Mouse (Mus musculus): ENCODE results near the gene Slc13a4. TPM values are rescaled to one million over a fixed set of nuclear protein-coding genes. Genes with fewer than 3 reads are reported as not detected.

Gene Slc13a4
- polyA plus RNA-seq, 1 experiment from 2014 or later, result 0.36 TPM

DNA sequence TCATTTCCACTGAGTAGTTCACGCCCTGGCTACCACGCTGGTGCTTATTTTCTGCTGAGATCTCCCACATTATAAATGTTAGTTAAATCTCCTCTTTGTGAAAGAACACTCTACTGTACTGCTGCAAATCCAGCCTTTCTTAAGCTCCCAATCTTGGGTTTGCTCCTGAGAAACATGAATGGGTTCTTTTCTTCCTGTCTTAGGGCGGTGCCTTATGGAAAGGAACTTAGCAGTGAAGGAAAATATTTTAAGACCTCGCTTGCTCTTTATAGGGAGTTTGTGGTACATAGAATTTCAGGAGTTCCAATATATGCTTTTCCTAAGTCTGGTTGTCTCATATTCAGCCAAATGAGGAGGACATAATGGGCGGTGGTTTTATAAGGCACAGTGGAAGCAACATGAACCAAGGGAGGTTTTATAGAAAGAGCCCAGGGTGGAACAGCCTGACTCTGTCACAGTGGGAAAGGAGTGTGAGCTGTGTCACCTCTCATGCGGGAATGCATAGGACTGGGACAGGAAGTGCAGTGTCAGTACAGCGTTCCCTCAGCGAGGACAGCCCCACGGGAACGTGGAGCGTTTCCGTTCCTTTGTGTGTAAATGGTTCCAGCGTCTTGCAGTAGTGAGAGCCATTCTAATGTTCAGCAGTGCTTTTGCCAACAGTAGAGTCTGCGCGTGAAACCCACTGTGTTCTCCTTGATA is 42.2 kb downstream of the Slc13a4 start:
- Histone ChIP-seq H3K9me3 (replicated peaks; ENCODE audit: control insufficient read depth, low read length) (no peaks in the 10 kb centered on the region), H3K27me3 (ENCODE audit: control insufficient read depth, insufficient read depth, low read length) (no peaks in the 10 kb centered on the region), H3K9ac (replicated peaks; ENCODE audit: low read length) (no peak overlapping the region), H3K36me3 (replicated peaks; ENCODE audit: control insufficient read depth, insufficient read depth, low read depth, low read length) (peaks cover 3% of the 10 kb centered on the region), H3K4me1 (ENCODE audit: control insufficient read depth, insufficient read depth, low read length) (no peaks in the 10 kb centered on the region), H3K27ac (replicated peaks; ENCODE audit: low read depth, low read length) (no peak overlapping the region), H3K4me2 (ENCODE audit: low read depth, low read length) (no peak overlapping the region), H3K4me3 (ENCODE audit: low read depth, low read length) (no peak overlapping the region)
- DNase-seq (ENCODE audit: low spot score), result no peak
- 86% methylated on average over 15 of the region's 15 CpGs for WGBS
- no peak for ATAC-seq (replicated peaks; ENCODE audit: insufficient number of reproducible peaks, low FRiP score, low TSS enrichment, low read depth)

DNA sequence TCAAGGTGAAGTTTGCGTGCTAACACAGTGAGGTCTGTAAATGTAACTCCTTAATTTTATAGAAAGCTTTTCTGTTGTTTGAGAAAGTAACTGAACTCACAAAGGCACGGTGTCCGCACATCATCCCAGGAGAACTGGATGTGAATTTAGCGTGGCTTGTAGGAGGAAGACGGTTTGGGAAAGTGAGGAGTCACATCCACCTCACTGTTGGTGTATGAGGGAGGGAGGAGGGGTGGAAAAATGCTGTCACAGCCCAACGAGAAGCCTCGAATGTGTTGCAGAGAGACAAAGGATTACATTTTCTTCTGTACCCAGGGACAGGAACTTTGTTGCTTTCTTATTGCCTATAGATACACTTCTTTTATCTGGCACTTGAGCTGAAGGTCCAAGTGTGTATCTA is 47.4 kb downstream of the Slc13a4 start:
- H3K36me3 ChIP-seq (replicated peaks; ENCODE audit: control insufficient read depth, insufficient read depth, low read depth, low read length), result peaks cover 3% of the 10 kb centered on the region
- H3K4me1 ChIP-seq (ENCODE audit: control insufficient read depth, insufficient read depth, low read length), result no peaks in the 10 kb centered on the region
- no peak overlapping the region for H3K4me2 ChIP-seq (ENCODE audit: low read depth, low read length)
- DNase-seq (ENCODE audit: low spot score) (no peak), ATAC-seq (replicated peaks; ENCODE audit: insufficient number of reproducible peaks, low FRiP score, low TSS enrichment, low read depth) (no peak)
- no peaks in the 10 kb centered on the region for H3K9me3 ChIP-seq (replicated peaks; ENCODE audit: control insufficient read depth, low read length)
- H3K9ac ChIP-seq (replicated peaks; ENCODE audit: low read length), result no peak overlapping the region
- H3K4me3 ChIP-seq (ENCODE audit: low read depth, low read length), result no peak overlapping the region
- WGBS, result 85% methylated on average over 7 of the region's 7 CpGs
- no peak overlapping the region for H3K27ac ChIP-seq (replicated peaks; ENCODE audit: low read depth, low read length)
- no peaks in the 10 kb centered on the region for H3K27me3 ChIP-seq (ENCODE audit: control insufficient read depth, insufficient read depth, low read length)

DNA sequence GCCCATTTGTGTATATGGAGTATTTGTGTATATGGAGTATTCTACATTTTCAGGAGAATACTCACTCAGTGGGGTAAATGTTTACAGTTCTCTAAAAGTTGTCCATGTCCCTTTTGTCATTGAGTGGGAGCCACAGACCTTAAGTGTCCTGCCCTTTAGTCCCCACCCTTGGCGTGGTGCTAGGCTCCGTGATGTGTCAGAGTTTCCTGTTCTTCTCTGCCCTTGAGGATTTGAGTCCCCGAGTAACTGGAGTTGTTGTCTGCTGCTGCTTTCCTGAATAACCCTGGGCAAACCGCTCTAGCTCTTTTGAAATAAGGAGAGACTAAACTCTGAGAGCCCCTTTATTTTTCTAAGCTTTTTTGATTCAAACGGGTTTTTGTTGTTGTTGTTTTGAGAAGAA is 48.4 kb downstream of the Slc13a4 start:
- Histone ChIP-seq H3K36me3 (replicated peaks; ENCODE audit: control insufficient read depth, insufficient read depth, low read depth, low read length) (peaks cover 3% of the 10 kb centered on the region), H3K27ac (replicated peaks; ENCODE audit: low read depth, low read length) (no peak overlapping the region)

DNA sequence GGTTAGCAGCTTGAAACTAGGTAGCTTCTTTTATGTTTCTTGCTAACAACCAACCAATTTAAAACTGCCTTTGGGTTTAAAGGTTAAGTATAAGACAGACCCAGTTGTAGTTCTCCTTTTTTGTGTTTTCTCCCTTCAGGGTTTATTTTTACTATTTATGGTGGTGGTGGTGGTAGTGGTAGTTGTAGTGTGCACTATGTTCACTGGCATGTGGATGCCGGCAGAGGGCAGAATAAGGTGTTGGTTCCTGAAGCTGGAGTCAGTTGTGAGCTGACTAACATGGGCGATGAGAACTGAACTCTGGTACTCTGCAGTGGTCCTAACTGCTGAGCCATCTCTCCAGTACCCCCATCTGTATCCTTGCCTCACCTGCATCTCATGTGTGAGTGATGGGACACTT is 49.0 kb downstream of the Slc13a4 start:
- no peaks in the 10 kb centered on the region for H3K9me3 ChIP-seq (replicated peaks; ENCODE audit: control insufficient read depth, low read length)
- ATAC-seq (replicated peaks; ENCODE audit: insufficient number of reproducible peaks, low FRiP score, low TSS enrichment, low read depth) (no peak), DNase-seq (ENCODE audit: low spot score) (no peak)
- H3K27ac ChIP-seq (replicated peaks; ENCODE audit: low read depth, low read length), result no peak overlapping the region
- no peak overlapping the region for H3K4me2 ChIP-seq (ENCODE audit: low read depth, low read length)
- no peaks in the 10 kb centered on the region for H3K27me3 ChIP-seq (ENCODE audit: control insufficient read depth, insufficient read depth, low read length)
- peaks cover 3% of the 10 kb centered on the region; the same call in 1 of the 2 replicates for H3K4me1 ChIP-seq (ENCODE audit: control insufficient read depth, insufficient read depth, low read length)
- peaks cover 3% of the 10 kb centered on the region for H3K36me3 ChIP-seq (replicated peaks; ENCODE audit: control insufficient read depth, insufficient read depth, low read depth, low read length)
- H3K9ac ChIP-seq (replicated peaks; ENCODE audit: low read length), result no peak overlapping the region
- H3K4me3 ChIP-seq (ENCODE audit: low read depth, low read length), result no peak overlapping the region
- WGBS, result 95% methylated on average over 2 of the region's 2 CpGs

More for the DNA sequence above, 48.4 kb downstream of the Slc13a4 start:
- Histone ChIP-seq H3K4me3 (ENCODE audit: low read depth, low read length) (no peak overlapping the region), H3K27me3 (ENCODE audit: control insufficient read depth, insufficient read depth, low read length) (no peaks in the 10 kb centered on the region), H3K9ac (replicated peaks; ENCODE audit: low read length) (no peak overlapping the region), H3K4me2 (ENCODE audit: low read depth, low read length) (no peak overlapping the region), H3K4me1 (ENCODE audit: control insufficient read depth, insufficient read depth, low read length) (peaks cover under 1% of the 10 kb centered on the region; the same call in 1 of the 2 replicates), H3K9me3 (replicated peaks; ENCODE audit: control insufficient read depth, low read length) (no peaks in the 10 kb centered on the region)
- ATAC-seq (replicated peaks; ENCODE audit: insufficient number of reproducible peaks, low FRiP score, low TSS enrichment, low read depth) (no peak), DNase-seq (ENCODE audit: low spot score) (no peak)
- WGBS, result 84% methylated on average over 5 of the region's 5 CpGs

- H3K4me2 ChIP-seq (ENCODE audit: low read depth, low read length), result no peak overlapping the region
- H3K4me3 ChIP-seq (ENCODE audit: low read depth, low read length), result no peak overlapping the region
- ATAC-seq (replicated peaks; ENCODE audit: insufficient number of reproducible peaks, low FRiP score, low TSS enrichment, low read depth) (no peak), DNase-seq (ENCODE audit: low spot score) (no peak)
- H3K36me3 ChIP-seq (replicated peaks; ENCODE audit: control insufficient read depth, insufficient read depth, low read depth, low read length), result no peaks in the 10 kb centered on the region
- 83% methylated on average over 13 of the region's 13 CpGs for WGBS
- no peaks in the 10 kb centered on the region for H3K9me3 ChIP-seq (replicated peaks; ENCODE audit: control insufficient read depth, low read length)
- no peak overlapping the region for H3K9ac ChIP-seq (replicated peaks; ENCODE audit: low read length)
- peaks cover 3% of the 10 kb centered on the region; the same call in 1 of the 2 replicates for H3K4me1 ChIP-seq (ENCODE audit: control insufficient read depth, insufficient read depth, low read length)
- H3K27ac ChIP-seq (replicated peaks; ENCODE audit: low read depth, low read length), result no peak overlapping the region
- no peaks in the 10 kb centered on the region for H3K27me3 ChIP-seq (ENCODE audit: control insufficient read depth, insufficient read depth, low read length)
These were observed 50.2 kb downstream of the Slc13a4 start for GRCm38 (mm10) chr6:35257626-35258190.

DNA sequence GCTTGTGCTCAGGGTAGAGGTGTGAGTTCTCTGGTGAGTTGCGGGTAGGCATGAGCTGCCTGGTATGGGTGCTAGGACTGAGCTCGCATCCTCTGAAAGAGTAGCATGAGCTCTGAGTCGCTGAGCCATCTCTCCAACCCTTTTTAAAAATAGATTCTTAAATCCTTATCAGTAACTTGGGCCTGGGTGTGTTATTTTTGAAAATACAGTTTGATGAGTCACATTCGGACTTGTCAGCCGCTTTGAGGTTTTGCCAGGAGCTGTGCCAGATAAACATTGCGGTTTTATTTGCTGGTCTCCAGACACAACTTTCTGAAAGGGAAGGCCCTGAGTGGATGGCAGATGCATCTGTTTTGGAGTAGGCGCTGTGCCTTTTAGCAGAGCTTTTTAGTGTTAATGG is 51.2 kb downstream of the Slc13a4 start:
- DNase-seq (ENCODE audit: low spot score) (no peak), ATAC-seq (replicated peaks; ENCODE audit: insufficient number of reproducible peaks, low FRiP score, low TSS enrichment, low read depth) (no peak)
- no peaks in the 10 kb centered on the region for H3K36me3 ChIP-seq (replicated peaks; ENCODE audit: control insufficient read depth, insufficient read depth, low read depth, low read length)

DNA sequence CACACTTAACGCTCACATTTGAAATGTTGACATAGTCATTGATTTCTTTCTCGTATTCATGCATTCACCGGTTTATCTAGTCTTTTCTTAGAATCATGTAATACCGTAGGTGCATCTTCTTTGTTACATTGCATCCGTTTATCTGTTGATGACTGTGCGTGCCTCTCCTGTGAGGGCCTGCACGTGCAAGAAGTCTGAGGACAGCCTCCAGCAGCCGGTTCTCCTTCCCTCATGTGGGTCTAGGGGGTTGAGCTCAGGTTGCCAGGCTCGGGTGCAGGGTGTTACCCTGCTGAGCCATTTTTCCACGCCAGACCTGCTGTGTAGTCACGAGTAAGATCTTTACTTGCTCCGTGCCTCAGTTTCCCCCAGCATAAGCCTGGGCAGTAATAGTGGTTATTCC is 52.9 kb downstream of the Slc13a4 start:
- 76% methylated on average over 12 of the region's 12 CpGs for WGBS
- Histone ChIP-seq H3K9me3 (replicated peaks; ENCODE audit: control insufficient read depth, low read length) (no peaks in the 10 kb centered on the region), H3K4me1 (ENCODE audit: control insufficient read depth, insufficient read depth, low read length) (peaks cover 3% of the 10 kb centered on the region; the same call in 1 of the 2 replicates), H3K27me3 (ENCODE audit: control insufficient read depth, insufficient read depth, low read length) (no peaks in the 10 kb centered on the region), H3K4me3 (ENCODE audit: low read depth, low read length) (no peak overlapping the region), H3K4me2 (ENCODE audit: low read depth, low read length) (peak overlapping the region; percentile 53), H3K36me3 (replicated peaks; ENCODE audit: control insufficient read depth, insufficient read depth, low read depth, low read length) (no peaks in the 10 kb centered on the region), H3K9ac (replicated peaks; ENCODE audit: low read length) (peak overlapping the region; percentile 22), H3K27ac (replicated peaks; ENCODE audit: low read depth, low read length) (0 out of 2 replicates have a peak overlapping the region, but pooled peaks have one; percentile 6)
- ATAC-seq (replicated peaks; ENCODE audit: insufficient number of reproducible peaks, low FRiP score, low TSS enrichment, low read depth) (no peak), DNase-seq (ENCODE audit: low spot score) (no peak)

More for the DNA sequence above, 51.2 kb downstream of the Slc13a4 start:
- Histone ChIP-seq H3K9me3 (replicated peaks; ENCODE audit: control insufficient read depth, low read length) (no peaks in the 10 kb centered on the region), H3K4me3 (ENCODE audit: low read depth, low read length) (no peak overlapping the region), H3K9ac (replicated peaks; ENCODE audit: low read length) (no peak overlapping the region), H3K27ac (replicated peaks; ENCODE audit: low read depth, low read length) (no peak overlapping the region), H3K4me2 (ENCODE audit: low read depth, low read length) (no peak overlapping the region), H3K27me3 (ENCODE audit: control insufficient read depth, insufficient read depth, low read length) (no peaks in the 10 kb centered on the region), H3K4me1 (ENCODE audit: control insufficient read depth, insufficient read depth, low read length) (peaks cover 3% of the 10 kb centered on the region; the same call in 1 of the 2 replicates)
- WGBS, result 94% methylated on average over 7 of the region's 7 CpGs
